Mouse (Mus musculus) neural tube, embryonic 11.5 days (tissue): ENCODE measurements at regions not wholly inside any gene's neighbourhood (a gene's known extent, or its start where the extent isn't known, plus 50 kb on each side); places are given as distances from the start of the nearest gene placed in this dataset.

Experiments
- ATAC-seq: fragments of 200-750 bp; cut with Nextera tagmentation; 2 replicates; pipeline ENCODE4 v1.8.0; 2017; ENCODE audit warnings: moderate number of reproducible peaks, mild to moderate bottlenecking, moderate TSS enrichment, moderate library complexity; ENCODE audit not compliant: insufficient read depth, low FRiP score, low TSS enrichment
- DNase-seq: peaks from one replicate; pipeline ENCODE4 v3.0.0-alpha.2; 2015; ENCODE audit warnings: low spot score
- H3K27ac ChIP-seq: fragments of 300-500 bp; sonication (generic); 2 replicates; pipeline ENCODE4 v1.5.1; 2014; ENCODE audit warnings: low read depth, mild to moderate bottlenecking, low read length
- H3K27me3 ChIP-seq: fragments of 300-500 bp; sonication (generic); 2 replicates; pipeline ENCODE4 v1.6.1; 2014; ENCODE audit warnings: mild to moderate bottlenecking, low read length, mixed read lengths; ENCODE audit not compliant: control insufficient read depth, insufficient read depth
- H3K36me3 ChIP-seq: fragments of 300-500 bp; sonication (generic); 2 replicates; pipeline ENCODE4 v1.6.1; 2014; ENCODE audit warnings: mild to moderate bottlenecking, low read length, moderate library complexity, mixed read lengths; ENCODE audit not compliant: control insufficient read depth, insufficient read depth
- H3K4me1 ChIP-seq: fragments of 300-500 bp; sonication (generic); 2 replicates; pipeline ENCODE4 v1.6.1; 2014; ENCODE audit warnings: low read length, mixed read lengths; ENCODE audit not compliant: control insufficient read depth, insufficient read depth
- H3K4me2 ChIP-seq: fragments of 300-500 bp; sonication (generic); 2 replicates; pipeline ENCODE4 v1.6.1; 2014; ENCODE audit warnings: low read depth, mild to moderate bottlenecking, moderate library complexity
- H3K4me3 ChIP-seq: fragments of 300-500 bp; sonication (generic); 2 replicates; pipeline ENCODE4 v1.5.1; 2014; ENCODE audit warnings: low read depth, low read length
- H3K9ac ChIP-seq: fragments of 300-500 bp; sonication (generic); 2 replicates; pipeline ENCODE4 v1.6.1; 2014; ENCODE audit warnings: mild to moderate bottlenecking, low read length
- H3K9me3 ChIP-seq: fragments of 300-500 bp; sonication (generic); 2 replicates; pipeline ENCODE4 v1.6.1; 2016; ENCODE audit warnings: low read length; ENCODE audit not compliant: control insufficient read depth
- WGBS: fragments of 180-500 bp; shearing (Covaris S2); extraction: QIAGEN DNeasy Blood & Tissue Kit; methylation state at CpG from one replicate; pipeline ENCODE4 v1.1.7; 2014; 5-methylcytosine and 5-hydroxymethylcytosine counted together

DNA sequence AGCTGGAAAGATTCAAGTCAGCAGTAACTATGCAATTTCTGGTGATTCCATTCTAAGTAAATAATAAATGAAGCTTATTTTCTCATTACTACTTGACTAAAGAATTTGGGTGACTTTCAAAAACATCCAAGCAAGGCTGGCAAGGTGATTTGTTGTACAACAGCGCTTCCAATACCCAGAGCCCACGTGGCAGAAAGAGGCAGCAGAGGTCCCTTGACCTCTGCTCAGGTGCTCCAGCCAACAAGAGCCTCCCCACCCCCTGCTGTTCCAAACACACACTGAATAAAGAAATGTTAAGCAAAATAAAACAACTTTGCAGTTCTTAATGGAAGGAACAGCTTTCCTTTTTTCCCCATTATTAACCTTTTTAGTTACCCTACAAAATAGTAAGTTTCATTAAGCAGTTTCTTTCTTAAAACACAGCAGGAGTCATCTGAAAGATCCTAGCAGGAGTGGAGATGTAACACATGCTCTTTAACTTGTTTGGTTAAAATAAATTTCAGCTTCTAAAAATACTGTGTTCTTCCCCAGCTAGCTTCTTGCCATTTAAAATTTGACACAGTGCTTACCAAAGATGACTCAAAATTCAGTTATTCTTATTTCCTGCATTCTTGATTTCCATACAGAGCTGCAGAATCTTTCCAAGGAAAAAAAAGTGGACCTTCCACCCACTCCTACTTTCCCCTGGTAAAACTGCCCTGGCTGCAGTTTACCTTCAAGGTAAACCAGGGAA lies 92.3 kb upstream of the Tbl1xr1 start:
- ATAC-seq: no peak
- Histone ChIP-seq H3K4me2 (no peak overlapping the region), H3K27ac (no peak overlapping the region), H3K9ac (no peak overlapping the region), H3K9me3 (no peaks in the 10 kb centered on the region), H3K4me1 (no peaks in the 10 kb centered on the region), H3K36me3 (no peaks in the 10 kb centered on the region), H3K27me3 (no peaks in the 10 kb centered on the region), H3K4me3 (no peak overlapping the region)
- 34% methylated on average over 2 of the region's 2 CpGs for WGBS
- DNase-seq: no peak

DNA sequence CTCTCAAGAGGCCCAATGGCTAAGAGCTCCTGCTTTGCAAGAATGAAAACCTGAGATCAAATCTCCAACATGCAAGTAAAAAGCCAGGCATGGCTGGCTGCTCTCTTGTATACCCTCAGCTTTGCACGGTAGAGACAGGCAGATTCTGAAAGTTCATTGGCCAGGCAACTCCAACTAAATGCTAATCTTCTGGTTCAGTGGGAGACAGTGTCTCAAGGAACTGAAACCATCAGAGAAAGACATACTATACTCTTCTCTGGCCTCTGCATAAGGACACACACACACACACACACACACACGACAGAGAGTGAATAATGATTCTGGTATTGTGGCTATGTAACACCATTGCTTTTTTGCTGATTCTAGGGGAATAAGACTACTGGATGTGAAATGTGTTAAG lies 91.6 kb upstream of the Tbl1xr1 start:
- H3K27me3 ChIP-seq: no peaks in the 10 kb centered on the region
- H3K9ac ChIP-seq: no peak overlapping the region
- no peaks in the 10 kb centered on the region for H3K9me3 ChIP-seq
- WGBS: 80% methylated on average over 2 of the region's 2 CpGs
- ATAC-seq (no peak), DNase-seq (no peak)
- H3K4me1 ChIP-seq: no peaks in the 10 kb centered on the region
- no peak overlapping the region for H3K4me3 ChIP-seq
- no peak overlapping the region for H3K27ac ChIP-seq
- H3K36me3 ChIP-seq: no peaks in the 10 kb centered on the region
- no peak overlapping the region for H3K4me2 ChIP-seq

DNA sequence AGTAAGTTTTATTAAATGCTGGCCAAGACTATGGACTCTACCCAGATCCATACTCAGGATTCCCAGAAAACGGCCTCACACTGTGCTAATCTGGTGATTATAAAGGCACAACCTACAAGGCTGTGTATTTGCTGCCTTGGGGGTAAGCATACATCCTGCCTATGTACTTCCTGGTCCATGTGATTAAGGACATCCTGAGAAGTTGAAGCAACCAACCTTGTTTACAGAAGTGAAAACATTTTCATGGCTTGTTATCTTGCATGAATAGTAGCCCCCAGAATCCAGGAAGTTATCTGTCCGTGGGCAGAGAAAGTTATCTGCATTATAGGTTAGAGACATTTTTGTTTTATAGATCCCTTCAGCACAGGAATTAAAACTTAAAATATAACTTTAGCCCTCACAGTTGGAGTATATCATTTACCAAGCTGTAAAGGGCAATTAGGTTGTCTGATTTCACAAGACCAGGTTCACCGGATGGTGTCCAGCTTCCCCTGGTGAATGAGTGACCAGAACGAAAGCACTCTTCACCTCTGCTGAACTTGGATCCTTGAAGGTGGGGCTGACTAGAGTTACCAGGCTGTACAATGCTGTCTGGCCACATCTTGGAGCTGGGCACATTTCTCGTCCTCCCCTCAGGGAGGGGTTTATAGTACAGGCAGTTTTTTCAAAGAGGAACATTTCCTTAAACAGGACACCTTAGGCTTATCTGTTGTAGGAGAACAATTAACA lies 90.1 kb upstream of the Tbl1xr1 start:
- no peak for DNase-seq
- Histone ChIP-seq H3K4me3 (no peak overlapping the region), H3K9ac (no peak overlapping the region), H3K27ac (no peak overlapping the region), H3K9me3 (no peaks in the 10 kb centered on the region), H3K36me3 (no peaks in the 10 kb centered on the region), H3K4me2 (no peak overlapping the region), H3K27me3 (no peaks in the 10 kb centered on the region), H3K4me1 (no peaks in the 10 kb centered on the region)
- 86% methylated on average over 5 of the region's 5 CpGs for WGBS
- no peak for ATAC-seq

DNA sequence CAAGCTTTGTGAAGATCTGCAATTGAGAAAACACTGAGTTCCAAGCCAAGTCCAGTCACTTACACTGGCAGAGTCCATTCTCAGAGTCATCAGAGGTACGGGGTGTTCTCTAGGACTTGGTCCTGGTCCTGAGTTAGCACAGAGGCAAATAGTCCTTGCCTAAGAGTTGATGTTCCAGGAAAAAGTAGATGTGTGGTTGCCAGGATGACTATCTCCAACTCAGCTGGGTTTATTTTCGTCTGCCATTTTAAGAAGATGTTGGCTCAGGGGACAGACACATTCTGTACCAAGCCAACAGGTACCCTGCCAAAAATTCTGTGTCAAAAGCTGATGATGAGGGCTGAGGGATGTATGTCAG lies 89.6 kb upstream of the Tbl1xr1 start:
- no peak overlapping the region for H3K27ac ChIP-seq
- H3K9me3 ChIP-seq: no peaks in the 10 kb centered on the region
- H3K4me2 ChIP-seq: no peak overlapping the region
- H3K4me1 ChIP-seq: no peaks in the 10 kb centered on the region
- no peak overlapping the region for H3K9ac ChIP-seq
- 93% methylated on average over 2 of the region's 2 CpGs for WGBS
- no peaks in the 10 kb centered on the region for H3K27me3 ChIP-seq
- DNase-seq (no peak), ATAC-seq (no peak)
- H3K36me3 ChIP-seq: no peaks in the 10 kb centered on the region
- no peak overlapping the region for H3K4me3 ChIP-seq

DNA sequence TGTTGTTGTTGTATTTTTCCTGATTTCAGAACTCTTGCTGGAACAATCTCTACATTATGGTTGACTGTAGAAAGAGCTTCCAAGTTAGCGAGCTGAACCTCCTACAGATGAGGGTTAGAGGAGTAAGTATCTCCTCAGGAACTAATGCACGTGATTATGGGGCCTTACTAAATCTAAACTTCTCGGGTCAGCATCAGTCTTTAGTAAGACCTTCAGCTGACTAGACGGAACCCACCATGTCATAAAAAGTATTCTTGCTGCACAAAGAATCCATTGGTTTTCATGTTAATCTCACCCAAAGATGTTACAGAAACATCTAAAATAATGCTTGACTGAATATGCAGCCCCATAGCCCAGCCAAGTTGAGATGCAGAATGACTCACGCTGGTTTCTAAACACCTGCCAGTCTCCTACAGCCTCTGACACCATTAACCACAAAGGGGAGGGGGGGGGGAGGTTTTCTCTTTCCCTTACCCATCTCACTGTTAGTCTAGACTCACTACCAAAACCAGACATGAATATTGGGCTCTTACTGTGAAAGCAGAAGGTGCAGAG lies 88.9 kb upstream of the Tbl1xr1 start:
- no peaks in the 10 kb centered on the region for H3K9me3 ChIP-seq
- WGBS: 85% methylated on average over 5 of the region's 5 CpGs
- no peaks in the 10 kb centered on the region for H3K4me1 ChIP-seq
- no peak overlapping the region for H3K9ac ChIP-seq
- no peak for DNase-seq
- H3K27ac ChIP-seq: no peak overlapping the region
- no peak overlapping the region for H3K4me2 ChIP-seq
- H3K4me3 ChIP-seq: no peak overlapping the region
- no peaks in the 10 kb centered on the region for H3K36me3 ChIP-seq
- H3K27me3 ChIP-seq: no peaks in the 10 kb centered on the region
- ATAC-seq: no peak

DNA sequence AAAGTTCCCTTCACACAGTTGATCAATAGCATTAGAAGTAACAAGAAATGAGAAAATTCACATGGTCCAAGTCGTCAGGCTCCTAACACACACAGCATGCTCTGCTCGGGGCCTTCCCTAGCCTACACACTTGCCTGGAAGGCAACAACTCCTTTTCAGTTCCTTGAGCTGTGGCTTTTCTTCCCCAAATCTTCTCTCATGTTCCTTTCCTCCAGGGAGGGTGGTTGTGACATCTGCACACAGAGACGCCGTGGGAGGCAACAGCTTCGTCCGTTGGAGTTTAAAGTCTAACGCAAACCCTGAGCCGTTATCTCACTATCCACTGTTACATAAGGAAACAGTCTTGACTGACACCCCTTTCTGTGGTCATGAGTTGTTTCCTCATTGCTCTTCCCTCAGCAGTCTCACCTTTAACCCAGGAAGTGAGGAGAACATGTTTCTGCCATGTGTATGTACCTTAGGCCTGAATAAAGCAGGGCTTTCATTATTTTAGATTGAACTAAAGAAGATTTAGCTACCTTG lies 88.4 kb upstream of the Tbl1xr1 start:
- no peaks in the 10 kb centered on the region for H3K9me3 ChIP-seq
- no peaks in the 10 kb centered on the region for H3K4me1 ChIP-seq
- no peak overlapping the region for H3K27ac ChIP-seq
- no peak for ATAC-seq
- H3K36me3 ChIP-seq: no peaks in the 10 kb centered on the region
- H3K9ac ChIP-seq: no peak overlapping the region
- H3K27me3 ChIP-seq: no peaks in the 10 kb centered on the region
- H3K4me2 ChIP-seq: no peak overlapping the region
- H3K4me3 ChIP-seq: no peak overlapping the region
- WGBS: 89% methylated on average over 8 of the region's 8 CpGs
- no peak for DNase-seq

DNA sequence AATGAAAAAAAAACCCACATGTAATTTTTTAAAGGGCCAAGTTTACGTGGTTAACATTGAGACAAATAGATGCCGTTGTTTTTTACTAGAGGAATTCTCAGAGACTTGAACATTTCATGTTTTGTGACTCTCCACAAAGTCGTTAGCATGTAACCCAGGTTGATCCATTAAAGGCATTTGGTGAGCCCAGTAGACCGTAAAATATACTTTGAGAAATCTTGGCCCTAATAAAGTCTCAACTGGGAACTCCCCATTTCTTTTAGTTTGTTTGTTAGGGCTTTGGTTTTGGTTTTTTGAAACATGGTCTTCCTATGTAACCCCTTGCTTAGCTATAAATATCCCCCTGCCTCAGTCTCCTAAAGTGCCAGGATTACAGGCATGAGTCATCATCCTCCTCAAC lies 85.9 kb upstream of the Tbl1xr1 start:
- WGBS: 88% methylated on average over 4 of the region's 4 CpGs
- no peak for DNase-seq
- Histone ChIP-seq H3K9ac (no peak overlapping the region), H3K4me1 (no peaks in the 10 kb centered on the region), H3K9me3 (no peaks in the 10 kb centered on the region), H3K36me3 (no peaks in the 10 kb centered on the region), H3K27ac (no peak overlapping the region), H3K27me3 (no peaks in the 10 kb centered on the region), H3K4me2 (no peak overlapping the region), H3K4me3 (no peak overlapping the region)
- no peak for ATAC-seq

DNA sequence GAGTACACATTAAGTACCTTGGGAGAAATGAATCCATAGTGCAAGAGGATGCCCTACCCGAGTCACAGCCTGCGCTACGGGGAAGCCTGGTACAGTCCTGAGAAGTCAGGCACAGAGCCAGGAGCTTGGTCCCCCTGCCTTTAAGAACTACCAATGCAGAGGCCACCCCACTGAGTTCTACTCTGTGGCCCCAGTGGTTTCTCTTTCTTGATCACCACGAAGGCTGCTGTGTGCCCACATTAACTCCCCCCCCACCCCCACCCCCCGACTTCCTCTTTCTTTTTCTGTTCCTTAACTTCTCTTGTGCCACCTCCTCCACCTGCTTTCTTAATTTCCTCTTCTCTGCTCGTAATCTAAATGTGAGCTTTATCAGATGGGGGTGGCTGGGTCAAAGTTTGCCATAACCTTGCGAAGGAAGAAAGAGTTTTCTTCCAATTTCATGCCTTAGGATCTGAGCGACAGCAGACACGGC lies 84.7 kb upstream of the Tbl1xr1 start:
- DNase-seq (no peak), ATAC-seq (no peak)
- 83% methylated on average over 9 of the region's 9 CpGs for WGBS
- H3K4me1 ChIP-seq: no peaks in the 10 kb centered on the region
- no peak overlapping the region for H3K27ac ChIP-seq
- H3K36me3 ChIP-seq: no peaks in the 10 kb centered on the region
- H3K9me3 ChIP-seq: no peaks in the 10 kb centered on the region
- H3K27me3 ChIP-seq: no peaks in the 10 kb centered on the region
- H3K9ac ChIP-seq: no peak overlapping the region
- no peak overlapping the region for H3K4me3 ChIP-seq
- H3K4me2 ChIP-seq: no peak overlapping the region

DNA sequence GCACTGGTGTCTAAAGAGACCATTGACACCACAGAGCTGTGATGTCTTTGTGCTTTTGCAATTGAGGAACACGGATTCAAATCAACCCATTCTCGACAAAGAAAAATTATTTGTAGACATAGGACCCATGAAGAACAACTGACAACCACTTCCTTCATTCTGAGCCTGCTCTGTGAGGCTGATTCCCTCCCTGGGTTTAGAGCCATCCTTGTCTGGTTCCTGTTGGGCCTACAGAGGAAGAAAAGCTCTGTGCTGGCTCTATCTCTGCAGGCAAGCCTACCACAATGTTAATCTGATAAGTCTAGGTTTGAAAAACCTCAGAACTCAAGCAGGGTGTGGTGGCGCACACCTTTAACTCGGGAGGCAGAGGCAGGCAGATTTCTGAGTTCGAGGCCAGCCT lies 84.2 kb upstream of the Tbl1xr1 start:
- 92% methylated on average over 5 of the region's 5 CpGs for WGBS
- Histone ChIP-seq H3K27ac (no peak overlapping the region), H3K27me3 (no peaks in the 10 kb centered on the region), H3K4me2 (no peak overlapping the region), H3K36me3 (no peaks in the 10 kb centered on the region), H3K4me3 (no peak overlapping the region), H3K4me1 (no peaks in the 10 kb centered on the region), H3K9ac (no peak overlapping the region), H3K9me3 (no peaks in the 10 kb centered on the region)
- no peak for ATAC-seq
- no peak for DNase-seq
